ENCODE assay signal across 11 mouse cellular contexts in genomic region chr16:34352747-34353146, GRCm38 (mm10).
A peak's percentile ranks its signal among the peaks of the same experiment; 100 is the strongest.
DNase-seq lines count a peak whose midpoint lies in the region; ATAC-seq and TF ChIP-seq lines count a peak whose summit lies in the region.
"Had no signal": no experiment of that assay in that cellular context is flagged by ENCODE, and none has a peak within 500 bp of the region (broad histone marks: within the 10 kb centered on the region; RNA-seq: fewer than 3 reads in every experiment).

No protein-coding gene starts in this region.

- ATAC-seq in kidney, embryonic 16.5 days (ENCODE audit: low FRiP score, low TSS enrichment): no peak
- peak; percentile 99 for ATAC-seq in heart, postnatal 0 days (ENCODE audit: insufficient read depth, low read depth)
- ATAC-seq: activated CD4-positive, CD25-positive, alpha-beta regulatory T cell, adult 4 months had no signal

- no peak for TF ChIP-seq EP300 in heart, postnatal 0 days (IDR thresholded peaks at IDR 0.05; ENCODE audit: low read depth)

- no peaks in the 10 kb centered on the region; the same call in 1 of the 2 replicates for H3K36me3 ChIP-seq in kidney, embryonic 16.5 days (ENCODE audit: insufficient read depth, low read length)
- no peaks in the 10 kb centered on the region for H3K36me3 ChIP-seq in heart, postnatal 0 days (replicated peaks; ENCODE audit: control insufficient read depth, insufficient read depth, low read length)

- no peak overlapping the region for H3K4me3 ChIP-seq in kidney, embryonic 16.5 days (ENCODE audit: low read length)
- no peak overlapping the region for H3K4me3 ChIP-seq in heart, postnatal 0 days (ENCODE audit: low read depth, low read length)
- H3K4me3 ChIP-seq: embryonic facial prominence, embryonic 15.5 days; megakaryocyte, embryonic 14.5 days had no signal

- WGBS in kidney, embryonic 16.5 days: 23% methylated on average over 6 of the region's 6 CpGs
- 31% methylated on average over 6 of the region's 6 CpGs for WGBS in heart, postnatal 0 days

- TF ChIP-seq CTCF in heart, postnatal 0 days (IDR thresholded peaks at IDR 0.05; ENCODE audit: low read depth): no peak

- H3K4me2 ChIP-seq in kidney, embryonic 16.5 days (replicated peaks; ENCODE audit: low read depth, low read length): no peak overlapping the region
- no peak overlapping the region for H3K4me2 ChIP-seq in heart, postnatal 0 days (ENCODE audit: low read depth, low read length)
- H3K4me2 ChIP-seq: embryonic facial prominence, embryonic 15.5 days had no signal

- no peaks in the 10 kb centered on the region for H3K9me3 ChIP-seq in kidney, embryonic 16.5 days (ENCODE audit: low read length)
- no peaks in the 10 kb centered on the region for H3K9me3 ChIP-seq in heart, postnatal 0 days (replicated peaks; ENCODE audit: control insufficient read depth, low read length)
- H3K9me3 ChIP-seq: embryonic facial prominence, embryonic 15.5 days; megakaryocyte, embryonic 14.5 days had no signal

- peaks cover 27% of the 10 kb centered on the region for H3K4me1 ChIP-seq in kidney, embryonic 16.5 days (ENCODE audit: insufficient read depth, low read length)
- peaks cover 34% of the 10 kb centered on the region for H3K4me1 ChIP-seq in heart, postnatal 0 days (ENCODE audit: control insufficient read depth, insufficient read depth)

- no peaks in the 10 kb centered on the region for H3K27me3 ChIP-seq in kidney, embryonic 16.5 days (ENCODE audit: insufficient read depth, low read length)
- H3K27me3 ChIP-seq in heart, postnatal 0 days (ENCODE audit: control insufficient read depth, insufficient read depth, low read length): no peaks in the 10 kb centered on the region
- H3K27me3 ChIP-seq: embryonic facial prominence, embryonic 15.5 days had no signal

- no peak overlapping the region for H3K9ac ChIP-seq in kidney, embryonic 16.5 days (replicated peaks; ENCODE audit: low read length)
- no peak overlapping the region for H3K9ac ChIP-seq in heart, postnatal 0 days (replicated peaks; ENCODE audit: low read depth, low read length)
- H3K9ac ChIP-seq: embryonic facial prominence, embryonic 15.5 days had no signal

- DNase-seq in kidney, adult 11 months: peak; percentile 62
- DNase-seq in heart, postnatal 0 days (ENCODE audit: low spot score): peak; percentile 92
- peak; percentile 26 for DNase-seq in liver
- peak; percentile 25 for DNase-seq in mesoderm, embryonic 11.5 days (ENCODE audit: low read depth, low spot score)
- no peak for DNase-seq in urinary bladder, postnatal 4 days (ENCODE audit: low spot score in 2 of 2)
- DNase-seq in frontal cortex, postnatal 36 days (ENCODE audit: low spot score in 2 of 2): no peak
- no peak for DNase-seq in thymus, postnatal 36 days

- H3K27ac ChIP-seq in kidney, embryonic 16.5 days (ENCODE audit: low read length): no peak overlapping the region; the same call in 1 of the 2 replicates
- H3K27ac ChIP-seq in heart, postnatal 0 days (ENCODE audit: low read depth): peak overlapping the region; percentile 88
- H3K27ac ChIP-seq: embryonic facial prominence, embryonic 15.5 days had no signal

Comparison
In these comparisons a context has a peak if more than half of its experiments do, and no peak if none do; other contexts are left out.
1. DNase-seq: peak in kidney, adult 11 months (single experiment), heart, postnatal 0 days (single experiment), liver (single experiment) and mesoderm, embryonic 11.5 days (single experiment); none in urinary bladder, postnatal 4 days (0 of 2), frontal cortex, postnatal 36 days (0 of 2) and thymus, postnatal 36 days (0 of 2).